Mouse (Mus musculus): ENCODE results near the gene Pdzd2. TPM values are rescaled to one million over a fixed set of nuclear protein-coding genes. Genes with fewer than 3 reads are reported as not detected.

The Pdzd2 gene
- polyA plus RNA-seq, 1 experiment from 2014 or later = 13.7 TPM

GRCm38 (mm10) chr15:12637511-12637910 lies 102.2 kb downstream of the Pdzd2 start:
- Histone ChIP-seq H3K4me2 (replicated peaks) (no peak overlapping the region), H3K4me3 (no peak overlapping the region), H3K36me3 (no peaks in the 10 kb centered on the region), H3K9ac (no peak overlapping the region), H3K27ac (no peak overlapping the region), H3K9me3 (no peaks in the 10 kb centered on the region), H3K27me3 (no peaks in the 10 kb centered on the region), H3K4me1 (peaks cover 11% of the 10 kb centered on the region)
- no peak for ATAC-seq (ENCODE audit: insufficient number of reproducible peaks, insufficient read depth, low FRiP score, low TSS enrichment)
- 90% methylated on average over 8 of the region's 8 CpGs for WGBS

- Histone ChIP-seq H3K27me3 (no peaks in the 10 kb centered on the region), H3K36me3 (no peaks in the 10 kb centered on the region), H3K9me3 (no peaks in the 10 kb centered on the region), H3K4me1 (peaks cover 18% of the 10 kb centered on the region), H3K27ac (no peak overlapping the region), H3K9ac (no peak overlapping the region), H3K4me2 (replicated peaks) (no peak overlapping the region), H3K4me3 (no peak overlapping the region)
- 86% methylated on average over 5 of the region's 5 CpGs for WGBS
- no peak for ATAC-seq (ENCODE audit: insufficient number of reproducible peaks, insufficient read depth, low FRiP score, low TSS enrichment)
These were observed 103.3 kb downstream of the Pdzd2 start for GRCm38 (mm10) chr15:12636386-12636785.

- no peak overlapping the region for H3K4me2 ChIP-seq (replicated peaks)
- no peak overlapping the region for H3K4me3 ChIP-seq
- no peak for ATAC-seq (ENCODE audit: insufficient number of reproducible peaks, insufficient read depth, low FRiP score, low TSS enrichment)
- no peaks in the 10 kb centered on the region for H3K36me3 ChIP-seq
- no peaks in the 10 kb centered on the region for H3K27me3 ChIP-seq
- H3K4me1 ChIP-seq = peaks cover 27% of the 10 kb centered on the region
- H3K9ac ChIP-seq = no peak overlapping the region
- 65% methylated on average over 8 of the region's 8 CpGs for WGBS
- H3K9me3 ChIP-seq = no peaks in the 10 kb centered on the region
- no peak overlapping the region for H3K27ac ChIP-seq
These were observed 104.8 kb downstream of the Pdzd2 start for GRCm38 (mm10) chr15:12634921-12635320.

GRCm38 (mm10) chr15:12629164-12629563 lies 110.6 kb downstream of the Pdzd2 start:
- WGBS = 85% methylated on average over 7 of the region's 7 CpGs
- Histone ChIP-seq H3K4me1 (peaks cover 25% of the 10 kb centered on the region), H3K27me3 (no peaks in the 10 kb centered on the region), H3K9ac (no peak overlapping the region), H3K27ac (no peak overlapping the region), H3K4me2 (replicated peaks) (no peak overlapping the region), H3K4me3 (no peak overlapping the region), H3K36me3 (no peaks in the 10 kb centered on the region), H3K9me3 (no peaks in the 10 kb centered on the region)
- ATAC-seq (ENCODE audit: insufficient number of reproducible peaks, insufficient read depth, low FRiP score, low TSS enrichment) = no peak

- H3K4me2 ChIP-seq (replicated peaks) = no peak overlapping the region
- H3K4me3 ChIP-seq = no peak overlapping the region
- H3K27ac ChIP-seq = no peak overlapping the region
- no peak for ATAC-seq (ENCODE audit: insufficient number of reproducible peaks, insufficient read depth, low FRiP score, low TSS enrichment)
- H3K36me3 ChIP-seq = no peaks in the 10 kb centered on the region
- no peaks in the 10 kb centered on the region for H3K9me3 ChIP-seq
- H3K9ac ChIP-seq = no peak overlapping the region
- H3K27me3 ChIP-seq = no peaks in the 10 kb centered on the region
- H3K4me1 ChIP-seq = peaks cover 22% of the 10 kb centered on the region
- 93% methylated on average over 7 of the region's 7 CpGs for WGBS
These were observed 111.3 kb downstream of the Pdzd2 start for GRCm38 (mm10) chr15:12628451-12628850.

GRCm38 (mm10) chr15:12626930-12627329 lies 112.8 kb downstream of the Pdzd2 start:
- WGBS = 74% methylated on average over 9 of the region's 9 CpGs
- Histone ChIP-seq H3K4me2 (replicated peaks) (no peak overlapping the region), H3K4me1 (peaks cover 23% of the 10 kb centered on the region), H3K9ac (no peak overlapping the region), H3K36me3 (no peaks in the 10 kb centered on the region), H3K27ac (no peak overlapping the region), H3K27me3 (no peaks in the 10 kb centered on the region), H3K4me3 (no peak overlapping the region), H3K9me3 (no peaks in the 10 kb centered on the region)
- no peak for ATAC-seq (ENCODE audit: insufficient number of reproducible peaks, insufficient read depth, low FRiP score, low TSS enrichment)

- no peaks in the 10 kb centered on the region for H3K36me3 ChIP-seq
- WGBS = 75% methylated on average over 8 of the region's 8 CpGs
- no peak for ATAC-seq (ENCODE audit: insufficient number of reproducible peaks, insufficient read depth, low FRiP score, low TSS enrichment)
These were observed 113.6 kb downstream of the Pdzd2 start for GRCm38 (mm10) chr15:12626166-12626565.

GRCm38 (mm10) chr15:12625524-12625923 lies 114.2 kb downstream of the Pdzd2 start:
- Histone ChIP-seq H3K27ac (no peak overlapping the region), H3K4me2 (replicated peaks) (no peak overlapping the region), H3K36me3 (no peaks in the 10 kb centered on the region), H3K4me3 (no peak overlapping the region), H3K27me3 (no peaks in the 10 kb centered on the region), H3K9me3 (no peaks in the 10 kb centered on the region), H3K9ac (no peak overlapping the region), H3K4me1 (peaks cover 11% of the 10 kb centered on the region; the same call in 1 of the 2 replicates)
- ATAC-seq (ENCODE audit: insufficient number of reproducible peaks, insufficient read depth, low FRiP score, low TSS enrichment) = no peak
- 46% methylated on average over 6 of the region's 6 CpGs for WGBS

More at GRCm38 (mm10) chr15:12626166-12626565, 113.6 kb downstream of the Pdzd2 start:
- Histone ChIP-seq H3K27ac (no peak overlapping the region), H3K4me1 (peaks cover 17% of the 10 kb centered on the region; the same call in 1 of the 2 replicates), H3K4me3 (no peak overlapping the region), H3K4me2 (replicated peaks) (no peak overlapping the region), H3K9me3 (no peaks in the 10 kb centered on the region), H3K9ac (no peak overlapping the region), H3K27me3 (no peaks in the 10 kb centered on the region)

- Histone ChIP-seq H3K4me1 (peaks cover 11% of the 10 kb centered on the region; the same call in 1 of the 2 replicates), H3K4me3 (no peak overlapping the region), H3K27me3 (no peaks in the 10 kb centered on the region), H3K4me2 (replicated peaks) (no peak overlapping the region), H3K9ac (no peak overlapping the region), H3K9me3 (no peaks in the 10 kb centered on the region), H3K27ac (no peak overlapping the region), H3K36me3 (no peaks in the 10 kb centered on the region)
- 93% methylated on average over 4 of the region's 4 CpGs for WGBS
- ATAC-seq (ENCODE audit: insufficient number of reproducible peaks, insufficient read depth, low FRiP score, low TSS enrichment) = no peak
These were observed 116.2 kb downstream of the Pdzd2 start for GRCm38 (mm10) chr15:12623521-12623920.

GRCm38 (mm10) chr15:12622701-12623100 lies 117.0 kb downstream of the Pdzd2 start:
- Histone ChIP-seq H3K9me3 (no peaks in the 10 kb centered on the region), H3K36me3 (no peaks in the 10 kb centered on the region), H3K27me3 (no peaks in the 10 kb centered on the region), H3K27ac (no peak overlapping the region), H3K4me3 (no peak overlapping the region), H3K4me2 (replicated peaks) (no peak overlapping the region), H3K4me1 (peaks cover 11% of the 10 kb centered on the region; the same call in 1 of the 2 replicates), H3K9ac (no peak overlapping the region)
- ATAC-seq (ENCODE audit: insufficient number of reproducible peaks, insufficient read depth, low FRiP score, low TSS enrichment) = no peak
- 84% methylated on average over 5 of the region's 5 CpGs for WGBS

- Histone ChIP-seq H3K9me3 (no peaks in the 10 kb centered on the region), H3K4me1 (peaks cover 11% of the 10 kb centered on the region; the same call in 1 of the 2 replicates), H3K27ac (no peak overlapping the region), H3K36me3 (no peaks in the 10 kb centered on the region), H3K9ac (no peak overlapping the region), H3K27me3 (no peaks in the 10 kb centered on the region), H3K4me2 (replicated peaks) (no peak overlapping the region), H3K4me3 (no peak overlapping the region)
- WGBS = 57% methylated on average over 7 of the region's 7 CpGs
- no peak for ATAC-seq (ENCODE audit: insufficient number of reproducible peaks, insufficient read depth, low FRiP score, low TSS enrichment)
These were observed 117.6 kb downstream of the Pdzd2 start for GRCm38 (mm10) chr15:12622093-12622643.

GRCm38 (mm10) chr15:12619273-12619672 lies 120.5 kb downstream of the Pdzd2 start:
- H3K9me3 ChIP-seq = no peaks in the 10 kb centered on the region
- 77% methylated on average over 8 of the region's 8 CpGs for WGBS

More at GRCm38 (mm10) chr15:12619273-12619672, 120.5 kb downstream of the Pdzd2 start:
- H3K9ac ChIP-seq = no peak overlapping the region
- H3K4me2 ChIP-seq (replicated peaks) = no peak overlapping the region
- H3K4me3 ChIP-seq = no peak overlapping the region
- H3K27ac ChIP-seq = no peak overlapping the region
- H3K4me1 ChIP-seq = peaks cover 5% of the 10 kb centered on the region; the same call in 1 of the 2 replicates
- H3K27me3 ChIP-seq = no peaks in the 10 kb centered on the region
- no peak for ATAC-seq (ENCODE audit: insufficient number of reproducible peaks, insufficient read depth, low FRiP score, low TSS enrichment)
- no peaks in the 10 kb centered on the region for H3K36me3 ChIP-seq

Data from embryonic facial prominence, embryonic 12.5 days (tissue).